Mouse (Mus musculus): ENCODE results near the gene Cbfa2t2. TPM values are rescaled to one million over a fixed set of nuclear protein-coding genes. Genes with fewer than 3 reads are reported as not detected.

Gene Cbfa2t2
- polyA plus RNA-seq, 1 experiment from 2014 or later = 6.0 TPM

DNA sequence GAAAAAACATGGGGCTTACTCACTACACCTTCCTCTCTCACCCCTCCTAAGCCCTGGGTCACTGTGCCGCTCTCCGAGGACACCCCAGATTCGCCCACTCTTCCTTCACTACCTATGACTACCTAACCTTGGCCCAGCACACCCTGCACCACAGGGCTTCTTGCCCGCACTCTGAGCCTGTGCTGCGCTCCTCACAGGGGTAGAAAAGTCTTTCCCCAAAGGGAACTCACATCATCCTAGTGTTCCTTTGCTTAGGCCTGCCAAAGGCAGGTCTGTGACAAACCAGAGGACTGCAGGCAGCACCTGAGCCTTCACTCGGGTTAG lies 141.4 kb downstream of the Cbfa2t2 start:
- H3K4me2 ChIP-seq (ENCODE audit: low read depth, low read length) = no peak overlapping the region
- 89% methylated on average over 6 of the region's 6 CpGs for WGBS (ENCODE audit: insufficient replicate concordance)
- DNase-seq (no peak), ATAC-seq (no peak)
- no peaks in the 10 kb centered on the region for H3K9me3 ChIP-seq (ENCODE audit: low read length)
- no peaks in the 10 kb centered on the region for H3K4me1 ChIP-seq (ENCODE audit: insufficient read depth)
- H3K4me3 ChIP-seq (ENCODE audit: low read depth, low read length) = no peak overlapping the region
- H3K36me3 ChIP-seq (replicated peaks; ENCODE audit: insufficient read depth, low read length) = no peaks in the 10 kb centered on the region
- H3K27me3 ChIP-seq (ENCODE audit: insufficient read depth, low read length) = no peaks in the 10 kb centered on the region
- TF ChIP-seq EP300 (IDR thresholded peaks at IDR 0.05; ENCODE audit: low read depth) = no peak
- TF ChIP-seq CTCF (IDR thresholded peaks at IDR 0.05; ENCODE audit: low read depth) = no peak
- H3K27ac ChIP-seq (ENCODE audit: low read depth) = no peak overlapping the region
- H3K9ac ChIP-seq (replicated peaks) = no peak overlapping the region

DNA sequence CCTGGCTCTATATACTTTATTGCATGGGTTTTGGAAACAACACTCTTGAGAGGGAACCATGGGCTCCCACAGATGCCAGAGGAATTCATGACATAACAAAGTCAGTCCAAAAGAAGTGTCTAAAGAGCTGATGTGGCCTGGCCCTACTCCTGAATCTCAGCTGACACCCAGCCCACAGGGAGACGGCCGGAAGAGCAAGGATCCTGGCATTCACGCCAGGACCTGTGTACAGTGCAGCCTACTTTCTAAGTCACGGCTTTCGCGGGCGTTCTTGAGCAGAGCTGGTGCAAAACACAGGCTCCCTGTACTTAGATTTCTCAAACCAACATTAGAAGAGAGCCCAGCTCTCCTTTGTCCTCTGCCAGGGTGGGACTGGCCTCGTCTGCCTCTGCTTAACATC lies 144.3 kb downstream of the Cbfa2t2 start:
- H3K9ac ChIP-seq (replicated peaks) = no peak overlapping the region
- H3K9me3 ChIP-seq (ENCODE audit: low read length) = no peaks in the 10 kb centered on the region
- H3K27me3 ChIP-seq (ENCODE audit: insufficient read depth, low read length) = no peaks in the 10 kb centered on the region
- no peaks in the 10 kb centered on the region for H3K36me3 ChIP-seq (replicated peaks; ENCODE audit: insufficient read depth, low read length)
- DNase-seq = no peak
- no peak overlapping the region for H3K4me2 ChIP-seq (ENCODE audit: low read depth, low read length)
- no peak for ATAC-seq
- H3K27ac ChIP-seq (ENCODE audit: low read depth) = no peak overlapping the region
- no peak for TF ChIP-seq CTCF (IDR thresholded peaks at IDR 0.05; ENCODE audit: low read depth)
- no peak for TF ChIP-seq EP300 (IDR thresholded peaks at IDR 0.05; ENCODE audit: low read depth)
- 82% methylated on average over 8 of the region's 8 CpGs for WGBS (ENCODE audit: insufficient replicate concordance)
- no peaks in the 10 kb centered on the region for H3K4me1 ChIP-seq (ENCODE audit: insufficient read depth)
- no peak overlapping the region for H3K4me3 ChIP-seq (ENCODE audit: low read depth, low read length)

- ATAC-seq (no peak), DNase-seq (no peak)
- Histone ChIP-seq H3K9ac (replicated peaks) (no peak overlapping the region), H3K4me2 (ENCODE audit: low read depth, low read length) (no peak overlapping the region), H3K36me3 (replicated peaks; ENCODE audit: insufficient read depth, low read length) (peaks cover 2% of the 10 kb centered on the region; the same call in 1 of the 2 replicates), H3K4me1 (ENCODE audit: insufficient read depth) (no peaks in the 10 kb centered on the region), H3K9me3 (ENCODE audit: low read length) (no peaks in the 10 kb centered on the region), H3K4me3 (ENCODE audit: low read depth, low read length) (no peak overlapping the region), H3K27ac (ENCODE audit: low read depth) (no peak overlapping the region), H3K27me3 (ENCODE audit: insufficient read depth, low read length) (no peaks in the 10 kb centered on the region)
- TF ChIP-seq EP300 (IDR thresholded peaks at IDR 0.05; ENCODE audit: low read depth) = no peak
- peak; percentile 53 for TF ChIP-seq CTCF (IDR thresholded peaks at IDR 0.05; ENCODE audit: low read depth)
- 93% methylated on average over 1 of the region's 1 CpGs for WGBS (ENCODE audit: insufficient replicate concordance)
These were observed 145.1 kb downstream of the Cbfa2t2 start for GRCm38 (mm10) chr2:154581421-154581820.

- Histone ChIP-seq H3K9ac (replicated peaks) (no peak overlapping the region), H3K4me1 (ENCODE audit: insufficient read depth) (no peaks in the 10 kb centered on the region), H3K36me3 (replicated peaks; ENCODE audit: insufficient read depth, low read length) (peaks cover 23% of the 10 kb centered on the region), H3K27me3 (ENCODE audit: insufficient read depth, low read length) (no peaks in the 10 kb centered on the region), H3K27ac (ENCODE audit: low read depth) (no peak overlapping the region), H3K9me3 (ENCODE audit: low read length) (no peaks in the 10 kb centered on the region), H3K4me3 (ENCODE audit: low read depth, low read length) (no peak overlapping the region), H3K4me2 (ENCODE audit: low read depth, low read length) (no peak overlapping the region)
- DNase-seq = no peak
- peak; percentile 49 for ATAC-seq
- 56% methylated on average over 15 of the region's 15 CpGs for WGBS (ENCODE audit: insufficient replicate concordance)
- TF ChIP-seq EP300 (IDR thresholded peaks at IDR 0.05; ENCODE audit: low read depth) (no peak), CTCF (IDR thresholded peaks at IDR 0.05; ENCODE audit: low read depth) (no peak)
These were observed 147.9 kb downstream of the Cbfa2t2 start for GRCm38 (mm10) chr2:154583906-154584872.

DNA sequence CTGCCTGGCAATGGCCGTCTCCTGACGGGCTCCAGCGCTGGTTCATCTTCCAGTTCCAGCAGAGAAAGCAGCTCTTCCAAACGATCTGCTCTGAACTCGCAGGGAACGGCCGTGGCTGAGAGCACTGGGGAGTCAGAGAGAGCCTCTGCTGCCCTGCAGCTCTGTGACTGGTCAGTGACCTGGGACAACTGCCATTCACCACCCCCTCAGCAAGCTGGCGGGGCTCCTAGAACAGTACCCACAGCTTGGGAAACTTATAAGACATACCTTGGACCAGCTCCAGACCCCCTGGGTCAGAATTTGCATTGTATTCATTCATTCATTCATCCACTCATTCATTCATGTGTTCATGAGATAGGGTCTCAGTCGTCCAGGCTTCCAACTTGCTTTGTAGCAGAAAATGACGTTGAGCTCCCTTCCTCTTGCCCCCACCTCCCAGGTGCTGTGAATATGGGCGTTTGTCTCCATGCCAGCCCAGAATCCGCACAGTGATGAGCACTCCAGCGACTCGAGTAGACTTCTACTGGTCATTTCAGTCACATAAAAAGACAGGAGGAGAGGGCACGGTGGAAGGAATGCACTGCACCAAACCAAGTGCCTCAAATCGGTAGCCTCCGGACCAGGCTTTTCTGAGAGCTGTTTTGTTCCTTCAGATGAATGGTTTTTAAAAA lies 148.8 kb downstream of the Cbfa2t2 start:
- 67% methylated on average over 17 of the region's 17 CpGs for WGBS (ENCODE audit: insufficient replicate concordance)
- H3K4me2 ChIP-seq (ENCODE audit: low read depth, low read length) = no peak overlapping the region
- H3K4me1 ChIP-seq (ENCODE audit: insufficient read depth) = no peaks in the 10 kb centered on the region
- DNase-seq (no peak), ATAC-seq (no peak)
- H3K4me3 ChIP-seq (ENCODE audit: low read depth, low read length) = no peak overlapping the region
- no peaks in the 10 kb centered on the region for H3K27me3 ChIP-seq (ENCODE audit: insufficient read depth, low read length)
- no peak for TF ChIP-seq CTCF (IDR thresholded peaks at IDR 0.05; ENCODE audit: low read depth)
- no peak for TF ChIP-seq EP300 (IDR thresholded peaks at IDR 0.05; ENCODE audit: low read depth)
- no peak overlapping the region for H3K9ac ChIP-seq (replicated peaks)
- H3K36me3 ChIP-seq (replicated peaks; ENCODE audit: insufficient read depth, low read length) = peaks cover 23% of the 10 kb centered on the region
- H3K27ac ChIP-seq (ENCODE audit: low read depth) = no peak overlapping the region
- no peaks in the 10 kb centered on the region for H3K9me3 ChIP-seq (ENCODE audit: low read length)

DNA sequence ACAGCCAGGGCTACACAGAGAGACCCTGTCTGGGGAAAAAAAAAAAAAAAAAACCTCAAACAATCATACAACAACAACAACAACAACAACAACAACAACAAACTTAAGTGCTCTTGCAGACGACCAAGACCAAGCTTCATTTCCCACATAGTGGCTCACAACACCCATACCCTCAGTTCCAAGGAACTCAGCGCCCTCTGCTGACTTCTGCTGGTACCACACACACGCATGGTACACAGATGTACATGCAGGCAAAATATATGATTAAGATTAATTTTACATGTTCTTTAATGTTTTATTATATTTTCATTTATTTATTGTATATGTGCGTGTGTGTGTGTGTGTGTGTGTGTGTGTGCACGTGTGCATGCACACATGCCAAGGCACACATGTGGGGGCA lies 150.1 kb downstream of the Cbfa2t2 start:
- DNase-seq = peak; percentile 77
- TF ChIP-seq EP300 (IDR thresholded peaks at IDR 0.05; ENCODE audit: low read depth) (no peak), CTCF (IDR thresholded peaks at IDR 0.05; ENCODE audit: low read depth) (peak; percentile 82)
- Histone ChIP-seq H3K9ac (replicated peaks) (no peak overlapping the region), H3K4me2 (ENCODE audit: low read depth, low read length) (no peak overlapping the region), H3K9me3 (ENCODE audit: low read length) (no peaks in the 10 kb centered on the region), H3K4me1 (ENCODE audit: insufficient read depth) (no peaks in the 10 kb centered on the region), H3K27me3 (ENCODE audit: insufficient read depth, low read length) (no peaks in the 10 kb centered on the region), H3K36me3 (replicated peaks; ENCODE audit: insufficient read depth, low read length) (peaks cover 23% of the 10 kb centered on the region), H3K27ac (ENCODE audit: low read depth) (no peak overlapping the region), H3K4me3 (ENCODE audit: low read depth, low read length) (no peak overlapping the region)
- WGBS (ENCODE audit: insufficient replicate concordance) = 70% methylated on average over 5 of the region's 5 CpGs
- peak; percentile 44; the same call in 1 of the 2 replicates for ATAC-seq

Other genes with a start within 250 kb of the Cbfa2t2 start
- 0.16 and 0.27 TPM in 2 replicates for gene Bpifb1, start 245.7 kb upstream of the Cbfa2t2 start, polyA plus RNA-seq (2015; fragmentation: Nextera tagmentation; extraction: Ambion mirVana)
- not detected in 2 replicates for gene Bpifb5, start 212.7 kb upstream of the Cbfa2t2 start, polyA plus RNA-seq (2015; fragmentation: Nextera tagmentation; extraction: Ambion mirVana)
- gene Bpifb9a, start 178.6 kb upstream of the Cbfa2t2 start, polyA plus RNA-seq (2015; fragmentation: Nextera tagmentation; extraction: Ambion mirVana) = not detected in 2 replicates
- not detected in 2 replicates for gene Bpifb9b, start 129.3 kb upstream of the Cbfa2t2 start, polyA plus RNA-seq (2015; fragmentation: Nextera tagmentation; extraction: Ambion mirVana)
- 5.1 and 23.7 TPM in 2 replicates for gene Cdk5rap1, start 63.5 kb upstream of the Cbfa2t2 start, polyA plus RNA-seq (2015; fragmentation: Nextera tagmentation; extraction: Ambion mirVana)
- 4.7 and 6.0 TPM in 2 replicates for gene Snta1, start 28.4 kb upstream of the Cbfa2t2 start, polyA plus RNA-seq (2015; fragmentation: Nextera tagmentation; extraction: Ambion mirVana)
- 3.1 and 3.8 TPM in 2 replicates for gene 1700003F12Rik, start 110.6 kb downstream of the Cbfa2t2 start, polyA plus RNA-seq (2015; fragmentation: Nextera tagmentation; extraction: Ambion mirVana)
- 0.07 TPM in 1 of 2 replicates, not detected in the other for gene Actl10, start 115.3 kb downstream of the Cbfa2t2 start, polyA plus RNA-seq (2015; fragmentation: Nextera tagmentation; extraction: Ambion mirVana)
- 0.13 and 0.19 TPM in 2 replicates for gene Necab3, start 122.4 kb downstream of the Cbfa2t2 start, polyA plus RNA-seq (2015; fragmentation: Nextera tagmentation; extraction: Ambion mirVana)
- gene E2f1, start 133.4 kb downstream of the Cbfa2t2 start, polyA plus RNA-seq (2015; fragmentation: Nextera tagmentation; extraction: Ambion mirVana) = 7.3 and 7.4 TPM in 2 replicates
- 64.2 and 68.5 TPM in 2 replicates for gene Pxmp4, start 167.2 kb downstream of the Cbfa2t2 start, polyA plus RNA-seq (2015; fragmentation: Nextera tagmentation; extraction: Ambion mirVana)
- 0.75 and 0.85 TPM in 2 replicates for gene Zfp341, start 176.8 kb downstream of the Cbfa2t2 start, polyA plus RNA-seq (2015; fragmentation: Nextera tagmentation; extraction: Ambion mirVana)
- gene 4930519P11Rik, start 177.0 kb downstream of the Cbfa2t2 start, polyA plus RNA-seq (2015; fragmentation: Nextera tagmentation; extraction: Ambion mirVana) = 0.40 and 0.45 TPM in 2 replicates
- gene Chmp4b, start 215.2 kb downstream of the Cbfa2t2 start, polyA plus RNA-seq (2015; fragmentation: Nextera tagmentation; extraction: Ambion mirVana) = 11.9 and 13.1 TPM in 2 replicates

Data from liver, postnatal 0 days (tissue).